Mouse (Mus musculus) left cerebral cortex, adult 2 months (tissue): ENCODE data around the gene Tbc1d25. TPM values are rescaled to one million over a fixed set of nuclear protein-coding genes. Genes with fewer than 3 reads are reported as not detected.

ENCODE experiments used
- DNase-seq, 2 experiments: peaks; one replicate each; pipeline ENCODE4 v3.0.0; 2021 to 2022; ENCODE audit warnings: low spot score in 2 of 2, mixed read lengths in 1 of 2; ENCODE audit errors: extremely low spot score in 1 of 2
- H3K27ac ChIP-seq: fragments of 200-600 bp; 2 replicates; pipeline ENCODE4 v1.8.1; 2022
- H3K4me3 ChIP-seq: fragments of 200-600 bp; 2 replicates; pipeline ENCODE4 v1.8.1; 2022
- CTCF ChIP-seq: fragments of 200-600 bp; IDR thresholded peaks from 2 replicates; pipeline ENCODE4 v1.8.1; 2022; ENCODE audit warnings: antibody characterized with exemption, mild to moderate bottlenecking, moderate library complexity
- intact Hi-C: fragments of 180-260 bp; cut with DNase I; formaldehyde crosslinking; loops from one replicate; pipeline ENCODE4 v1.15.1; 2025
- long read RNA-seq, 2 experiments: library from polyadenylated mRNA; stranded (forward); transcript quantifications; one replicate each; pipeline ENCODE4 v2.0.0; 2021; ENCODE audit warnings: borderline mapping rate in 2 of 2
- total RNA-seq, 2 experiments: library from RNA; stranded (reverse); gene quantifications; 2 replicates each; pipeline ENCODE4 v1.2.3; 2021

Tbc1d25 gene
- total RNA-seq, result 10 to 100 TPM; 14.5 to 16.6 TPM
- long read RNA-seq, experiment 1, transcript Tbc1d25-201 (6 exons, 2,648 nt), result major isoform, 16 of 21 reads
- long read RNA-seq, experiment 1, partial matches to known transcripts, result 1 of 21 reads
- long read RNA-seq, experiment 1, other reads (novel, unspliced or antisense), result 2 of 21 reads
- long read RNA-seq, experiment 2, transcript Tbc1d25-201 (6 exons, 2,648 nt), result major isoform, 11 of 14 reads
- long read RNA-seq, experiment 2, partial matches to known transcripts, result 0 of 14 reads
- long read RNA-seq, experiment 2, other reads (novel, unspliced or antisense), result 1 of 14 reads

GRCm38 (mm10) chrX:8175504-8176385 is at the start of gene Tbc1d25:
Gene Tbc1d25 (minus strand): TSS chrX:8176181.
- H3K4me3 ChIP-seq, result peak within 1 kb of the TSS; percentile 64
- peak; percentile 69 to 78 for DNase-seq
- peak; percentile 15; the same call in 1 of the 2 replicates for TF ChIP-seq CTCF
- H3K27ac ChIP-seq, result peak within 1 kb of the TSS; percentile 79
- intact Hi-C loops, result loop anchor here (1.0 to 5.0 kb wide), 2 partner anchors 30 to 77 kb away; partner anchors contain the start of genes Ftsj1 and Rbm3

GRCm38 (mm10) chrX:8223473-8223872 is 47.5 kb upstream of the Tbc1d25 start:
- no peak for TF ChIP-seq CTCF
- no peak for DNase-seq
- Histone ChIP-seq H3K4me3 (no peak overlapping the region), H3K27ac (peak overlapping the region; percentile 72)
- intact Hi-C loops, result no loop called here

- peak overlapping the region; percentile 72 for H3K27ac ChIP-seq
- intact Hi-C loops, result no loop called here
- TF ChIP-seq CTCF, result no peak
- DNase-seq, result no peak
- H3K4me3 ChIP-seq, result no peak overlapping the region
Measured at GRCm38 (mm10) chrX:8222678-8223421, 46.9 kb upstream of the Tbc1d25 start.

GRCm38 (mm10) chrX:8222296-8222677 is 46.3 kb upstream of the Tbc1d25 start:
- no peak overlapping the region for H3K4me3 ChIP-seq
- peak overlapping the region; percentile 73 for H3K27ac ChIP-seq
- intact Hi-C loops, result no loop called here
- TF ChIP-seq CTCF, result no peak
- peak; percentile 25 to 32 for DNase-seq

GRCm38 (mm10) chrX:8219651-8220050 is 43.7 kb upstream of the Tbc1d25 start:
- intact Hi-C loops, result loop anchor here (2.0 kb wide), 1 partner anchor 27 kb away; the partner anchor contains the start of gene Ebp
- Histone ChIP-seq H3K4me3 (no peak overlapping the region), H3K27ac (no peak overlapping the region)
- no peak for TF ChIP-seq CTCF
- no peak for DNase-seq

GRCm38 (mm10) chrX:8218114-8218513 is 42.1 kb upstream of the Tbc1d25 start:
- H3K4me3 ChIP-seq, result no peak overlapping the region
- intact Hi-C loops, result loop anchor here (2.0 kb wide), 1 partner anchor 25 kb away; the partner anchor contains the start of gene Ebp
- DNase-seq, result no peak
- H3K27ac ChIP-seq, result peak overlapping the region; percentile 61; the same call in 1 of the 2 replicates
- no peak for TF ChIP-seq CTCF

- DNase-seq, result peak in 1 of 2 experiments; percentile 39
- no peak for TF ChIP-seq CTCF
- intact Hi-C loops, result no loop called here
- H3K27ac ChIP-seq, result peak overlapping the region; percentile 32; the same call in 1 of the 2 replicates
- H3K4me3 ChIP-seq, result no peak overlapping the region
Measured at GRCm38 (mm10) chrX:8217383-8217782, 41.4 kb upstream of the Tbc1d25 start.

GRCm38 (mm10) chrX:8211490-8212207 is 35.7 kb upstream of the Tbc1d25 start:
- intact Hi-C loops, result no loop called here
- no peak overlapping the region for H3K4me3 ChIP-seq
- TF ChIP-seq CTCF, result no peak
- DNase-seq, result no peak
- H3K27ac ChIP-seq, result no peak overlapping the region

- no peak overlapping the region for H3K27ac ChIP-seq
- H3K4me3 ChIP-seq, result no peak overlapping the region
- no peak for TF ChIP-seq CTCF
- no peak for DNase-seq
- intact Hi-C loops, result no loop called here
Measured at GRCm38 (mm10) chrX:8209720-8210119, 33.7 kb upstream of the Tbc1d25 start.

- no peak overlapping the region for H3K4me3 ChIP-seq
- DNase-seq, result no peak
- intact Hi-C loops, result no loop called here
Measured at GRCm38 (mm10) chrX:8207224-8207623, 31.2 kb upstream of the Tbc1d25 start.

GRCm38 (mm10) chrX:8206694-8207197 is 30.8 kb upstream of the Tbc1d25 start:
- H3K27ac ChIP-seq, result peak overlapping the region; percentile 92
- intact Hi-C loops, result no loop called here
- no peak for DNase-seq

More at GRCm38 (mm10) chrX:8207224-8207623, 31.2 kb upstream of the Tbc1d25 start:
- no peak for TF ChIP-seq CTCF
- H3K27ac ChIP-seq, result no peak overlapping the region

More at GRCm38 (mm10) chrX:8206694-8207197, 30.8 kb upstream of the Tbc1d25 start:
- TF ChIP-seq CTCF, result no peak
- peak overlapping the region; percentile 56 for H3K4me3 ChIP-seq
